In the genomic region with DNA sequence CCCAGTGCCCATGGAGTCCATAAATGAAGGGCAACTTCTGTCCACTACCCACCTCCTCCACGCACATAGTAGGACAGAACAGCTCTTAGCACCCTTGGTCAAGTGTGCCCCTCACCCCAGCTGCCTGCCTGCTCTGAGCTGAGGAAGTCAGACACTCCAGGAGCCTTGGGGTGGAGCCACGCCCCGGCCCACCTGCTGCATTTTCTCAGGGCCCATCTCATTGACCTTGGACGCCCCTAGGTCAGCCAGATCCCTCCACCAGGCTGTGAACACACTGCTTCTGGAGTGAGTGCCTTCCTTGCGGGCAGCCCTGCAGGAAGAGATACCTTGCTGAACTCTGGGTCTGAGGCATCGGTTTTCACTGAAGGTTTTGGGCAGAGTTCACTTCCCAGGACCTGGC, we compare ENCODE assay signal across 20 mouse cellular contexts. TPM values are rescaled to one million over a fixed set of nuclear protein-coding genes. Genes with fewer than 3 reads are reported as not detected.
DNase-seq lines count a peak whose midpoint lies in the region; ATAC-seq and TF ChIP-seq lines count a peak whose summit lies in the region.
"Had no signal": no experiment of that assay in that cellular context is flagged by ENCODE, and none has a peak within 500 bp of the region (broad histone marks: within the 10 kb centered on the region; RNA-seq: fewer than 3 reads in every experiment).

No protein-coding gene starts in this region.

- no peak overlapping the region for H3K9ac ChIP-seq in stomach, embryonic 15.5 days
- no peak overlapping the region for H3K9ac ChIP-seq in stomach, postnatal 0 days (ENCODE audit: low read length)
- no peak overlapping the region for H3K9ac ChIP-seq in liver, embryonic 12.5 days
- H3K9ac ChIP-seq: embryonic facial prominence, embryonic 15.5 days; hindbrain, embryonic 15.5 days; lung, embryonic 15.5 days; neural tube, embryonic 15.5 days had no signal

- H3K9me3 ChIP-seq in stomach, embryonic 15.5 days = no peaks in the 10 kb centered on the region
- H3K9me3 ChIP-seq in stomach, postnatal 0 days (ENCODE audit: control insufficient read depth, low read length) = no peaks in the 10 kb centered on the region
- H3K9me3 ChIP-seq in liver, embryonic 12.5 days (replicated peaks) = no peaks in the 10 kb centered on the region
- no peaks in the 10 kb centered on the region for H3K9me3 ChIP-seq in heart, embryonic 10.5 days
- H3K9me3 ChIP-seq: embryonic facial prominence, embryonic 15.5 days; G1E; hindbrain, embryonic 15.5 days; lung, embryonic 15.5 days; neural tube, embryonic 15.5 days had no signal

- peak overlapping the region; percentile 78 for H3K27ac ChIP-seq in kidney, adult 2 months (ENCODE audit: insufficient read depth, low read depth, low read length)
- H3K27ac ChIP-seq in stomach, embryonic 15.5 days = no peak overlapping the region
- no peak overlapping the region for H3K27ac ChIP-seq in stomach, postnatal 0 days (replicated peaks)
- no peak overlapping the region for H3K27ac ChIP-seq in liver, embryonic 12.5 days
- H3K27ac ChIP-seq in heart, embryonic 10.5 days = no peak overlapping the region
- H3K27ac ChIP-seq: embryonic facial prominence, embryonic 15.5 days; heart, adult 2 months; hindbrain, embryonic 15.5 days; lung, embryonic 15.5 days; neural tube, embryonic 15.5 days had no signal

- no peak for DNase-seq in kidney, adult 2 months
- no peak for DNase-seq in kidney, postnatal 36 days
- no peak for DNase-seq in stomach, postnatal 0 days (ENCODE audit: low spot score)
- no peak for DNase-seq in cerebellum, adult 9-11 months
- DNase-seq in heart, embryonic 10.5 days (ENCODE audit: low spot score) = no peak
- no peak for DNase-seq in retina, postnatal 1 day
- DNase-seq: adrenal gland, postnatal 14 days; cerebellum, adult 2 months; gastrocnemius, adult 2 months; heart, adult 2 months; heart, postnatal 10 days; thymus, postnatal 4 days had no signal

- TF ChIP-seq EP300 in stomach, postnatal 0 days (optimal IDR thresholded peaks at IDR 0.05) = no peak

- H3K4me2 ChIP-seq in stomach, embryonic 15.5 days = peak overlapping the region; percentile 95
- H3K4me2 ChIP-seq in stomach, postnatal 0 days (replicated peaks; ENCODE audit: low read depth) = no peak overlapping the region; the same call in 1 of the 2 replicates
- H3K4me2 ChIP-seq in liver, embryonic 12.5 days = peak overlapping the region; percentile 83

- no peaks in the 10 kb centered on the region for H3K27me3 ChIP-seq in kidney, adult 2 months (replicated peaks; ENCODE audit: control insufficient read depth, insufficient read depth, low read length)
- peaks cover 13% of the 10 kb centered on the region for H3K27me3 ChIP-seq in stomach, embryonic 15.5 days (replicated peaks)
- H3K27me3 ChIP-seq in stomach, postnatal 0 days (ENCODE audit: control insufficient read depth, insufficient read depth, low read length) = no peaks in the 10 kb centered on the region
- peaks cover 35% of the 10 kb centered on the region for H3K27me3 ChIP-seq in liver, embryonic 12.5 days (replicated peaks)
- peaks cover 63% of the 10 kb centered on the region for H3K27me3 ChIP-seq in heart, embryonic 10.5 days (ENCODE audit: insufficient read depth, poor library complexity, severe bottlenecking)

- no peak for ATAC-seq in stomach, embryonic 15.5 days (ENCODE audit: insufficient read depth, low FRiP score, low read depth)
- no peak for ATAC-seq in stomach, postnatal 0 days (ENCODE audit: low FRiP score, low TSS enrichment)
- no peak for ATAC-seq in liver, embryonic 12.5 days
- ATAC-seq: forebrain, embryonic 16.5 days had no signal

- TF ChIP-seq POLR2A in kidney, adult 2 months (IDR thresholded peaks at IDR 0.05; ENCODE audit: low read depth, low read length) = peak; percentile 16

- H3K36me3 ChIP-seq in kidney, adult 2 months (ENCODE audit: control insufficient read depth, insufficient read depth, low read length) = peaks cover 5% of the 10 kb centered on the region; the same call in 1 of the 2 replicates
- H3K36me3 ChIP-seq in stomach, embryonic 15.5 days = no peaks in the 10 kb centered on the region
- H3K36me3 ChIP-seq in stomach, postnatal 0 days (ENCODE audit: control insufficient read depth, insufficient read depth, low read length) = no peaks in the 10 kb centered on the region
- H3K36me3 ChIP-seq in liver, embryonic 12.5 days = no peaks in the 10 kb centered on the region; the same call in 1 of the 2 replicates
- no peaks in the 10 kb centered on the region for H3K36me3 ChIP-seq in heart, embryonic 10.5 days
- H3K36me3 ChIP-seq: G1E; hindbrain, embryonic 15.5 days; lung, embryonic 15.5 days; neural tube, embryonic 15.5 days had no signal

- peak overlapping the region; percentile 59 for H3K4me3 ChIP-seq in kidney, adult 2 months (ENCODE audit: insufficient read depth, low read depth, low read length)
- peak overlapping the region; percentile 55; the same call in 1 of the 2 replicates for H3K4me3 ChIP-seq in stomach, embryonic 15.5 days (replicated peaks)
- no peak overlapping the region for H3K4me3 ChIP-seq in stomach, postnatal 0 days (ENCODE audit: low read depth, low read length)
- H3K4me3 ChIP-seq in liver, embryonic 12.5 days = no peak overlapping the region
- H3K4me3 ChIP-seq in heart, embryonic 10.5 days = no peak overlapping the region
- H3K4me3 ChIP-seq: neural tube, embryonic 15.5 days had no signal

- WGBS in kidney, adult 2 months = 46% methylated on average over 6 of the region's 6 CpGs
- 44% methylated on average over 6 of the region's 6 CpGs for WGBS in stomach, embryonic 15.5 days
- 58% methylated on average over 6 of the region's 6 CpGs for WGBS in stomach, postnatal 0 days
- 39% methylated on average over 6 of the region's 6 CpGs for WGBS in liver, embryonic 12.5 days (ENCODE audit: insufficient replicate concordance)
- 55% methylated on average over 6 of the region's 6 CpGs for WGBS in heart, embryonic 10.5 days

- no peak for TF ChIP-seq CTCF in kidney, adult 2 months (conservative IDR thresholded peaks at IDR 0.05; ENCODE audit: insufficient read depth, insufficient read length, low read depth, low read length)
- TF ChIP-seq CTCF in stomach, postnatal 0 days (IDR thresholded peaks at IDR 0.05; ENCODE audit: low read depth) = no peak

- peaks cover 3% of the 10 kb centered on the region; the same call in 1 of the 2 replicates for H3K4me1 ChIP-seq in kidney, adult 2 months (ENCODE audit: control insufficient read depth, insufficient read depth, low read length)
- peaks cover 24% of the 10 kb centered on the region for H3K4me1 ChIP-seq in stomach, embryonic 15.5 days
- no peaks in the 10 kb centered on the region; the same call in 1 of the 2 replicates for H3K4me1 ChIP-seq in stomach, postnatal 0 days (replicated peaks; ENCODE audit: control insufficient read depth, insufficient read depth)
- H3K4me1 ChIP-seq in liver, embryonic 12.5 days = peaks cover 24% of the 10 kb centered on the region
- H3K4me1 ChIP-seq in heart, embryonic 10.5 days = peaks cover 40% of the 10 kb centered on the region

RNA-seq across cellular contexts. Expression of a gene that starts 1.6 kb away (rescaled TPM):
- 2,247 and 2,656 TPM in 2 replicates for polyA plus RNA-seq in kidney, adult 2 months (2012; rRNA removed)
- polyA plus RNA-seq in stomach, embryonic 15.5 days (2015; fragmentation: Nextera tagmentation; extraction: Ambion mirVana) = 153 and 178 TPM in 2 replicates
- polyA plus RNA-seq in stomach, postnatal 0 days (2015; fragmentation: Nextera tagmentation; extraction: Ambion mirVana) = 34.3 and 35.4 TPM in 2 replicates
- polyA plus RNA-seq in liver, embryonic 12.5 days (2016; fragmentation: Nextera tagmentation; extraction: Ambion mirVana) = 58.9 and 59.9 TPM in 2 replicates
- polyA plus RNA-seq in heart, embryonic 10.5 days (2016; fragmentation: Nextera tagmentation; extraction: Ambion mirVana) = 8.9 and 18.2 TPM in 2 replicates
- polyA plus RNA-seq: G1E had no signal

Comparison
In these comparisons a context has a peak if more than half of its experiments do, and no peak if none do; other contexts are left out.
1. H3K4me3 ChIP-seq: peak in kidney, adult 2 months (single experiment) and stomach, embryonic 15.5 days (single experiment); none in stomach, postnatal 0 days (single experiment), liver, embryonic 12.5 days (single experiment) and heart, embryonic 10.5 days (single experiment).
2. RNA of a gene that starts 1.6 kb away (polyA plus RNA-seq): 2,247 to 2,656 TPM in kidney, adult 2 months; 153 to 178 TPM in stomach, embryonic 15.5 days, 58.9 to 59.9 TPM in liver, embryonic 12.5 days, 34.3 to 35.4 TPM in stomach, postnatal 0 days and 8.9 to 18.2 TPM in heart, embryonic 10.5 days; every median in the first group is over 10 times any median in the second.